9 mouse cellular contexts compared by ENCODE assay signal in genomic region chr5:90286559-90286958, GRCm38 (mm10).
DNase-seq lines count a peak whose midpoint lies in the region; ATAC-seq lines count a peak whose summit lies in the region.
"Had no signal": no experiment of that assay in that cellular context is flagged by ENCODE, and none has a peak within 500 bp of the region (broad histone marks: within the 10 kb centered on the region; RNA-seq: fewer than 3 reads in every experiment).

No protein-coding gene starts in this region.

- no peak overlapping the region for H3K27ac ChIP-seq in forebrain, embryonic 14.5 days (ENCODE audit: low read depth, low read length)
- no peak overlapping the region for H3K27ac ChIP-seq in forebrain, embryonic 16.5 days (ENCODE audit: low read length)
- H3K27ac ChIP-seq: limb, embryonic 15.5 days had no signal

- no peaks in the 10 kb centered on the region for H3K4me1 ChIP-seq in forebrain, embryonic 14.5 days (ENCODE audit: control insufficient read depth, insufficient read depth, low read length)
- H3K4me1 ChIP-seq in forebrain, embryonic 16.5 days (replicated peaks; ENCODE audit: control insufficient read depth, insufficient read depth, low read length): no peaks in the 10 kb centered on the region
- H3K4me1 ChIP-seq: limb, embryonic 15.5 days had no signal

- H3K4me2 ChIP-seq in forebrain, embryonic 14.5 days (ENCODE audit: low read length): no peak overlapping the region
- H3K4me2 ChIP-seq in forebrain, embryonic 16.5 days (ENCODE audit: low read length): no peak overlapping the region
- H3K4me2 ChIP-seq: limb, embryonic 15.5 days had no signal

- no peak overlapping the region for H3K4me3 ChIP-seq in forebrain, embryonic 14.5 days (ENCODE audit: low read depth, low read length)
- no peak overlapping the region for H3K4me3 ChIP-seq in forebrain, embryonic 16.5 days (replicated peaks; ENCODE audit: low read length)
- H3K4me3 ChIP-seq: limb, embryonic 15.5 days had no signal

- no peaks in the 10 kb centered on the region for H3K9me3 ChIP-seq in forebrain, embryonic 14.5 days (replicated peaks; ENCODE audit: control insufficient read depth, low read length)
- H3K9me3 ChIP-seq in forebrain, embryonic 16.5 days (ENCODE audit: control insufficient read depth, low read length): no peaks in the 10 kb centered on the region
- H3K9me3 ChIP-seq: limb, embryonic 15.5 days had no signal

- peaks cover 64% of the 10 kb centered on the region for H3K36me3 ChIP-seq in forebrain, embryonic 14.5 days (ENCODE audit: control insufficient read depth, insufficient read depth, low read length)
- peaks cover 44% of the 10 kb centered on the region for H3K36me3 ChIP-seq in forebrain, embryonic 16.5 days (ENCODE audit: control insufficient read depth, insufficient read depth)

- 67% methylated on average over 2 of the region's 2 CpGs for WGBS in forebrain, embryonic 14.5 days
- 77% methylated on average over 2 of the region's 2 CpGs for WGBS in forebrain, embryonic 16.5 days

- no peaks in the 10 kb centered on the region for H3K27me3 ChIP-seq in forebrain, embryonic 14.5 days (replicated peaks; ENCODE audit: control insufficient read depth, insufficient read depth, low read length)
- no peaks in the 10 kb centered on the region for H3K27me3 ChIP-seq in forebrain, embryonic 16.5 days (replicated peaks; ENCODE audit: control insufficient read depth, insufficient read depth, low read length)
- H3K27me3 ChIP-seq: limb, embryonic 15.5 days had no signal

- no peak overlapping the region for H3K9ac ChIP-seq in forebrain, embryonic 14.5 days (ENCODE audit: low read length)
- H3K9ac ChIP-seq in forebrain, embryonic 16.5 days (replicated peaks; ENCODE audit: low read depth, low read length): no peak overlapping the region
- H3K9ac ChIP-seq: limb, embryonic 15.5 days had no signal

- ATAC-seq in forebrain, embryonic 14.5 days: no peak
- ATAC-seq in forebrain, embryonic 16.5 days: no peak

- peak; percentile 39 for DNase-seq in forebrain, embryonic 14.5 days (ENCODE audit: low spot score)
- DNase-seq in ovary, postnatal 14 days (ENCODE audit: low spot score): peak; percentile 4
- DNase-seq in ovary, postnatal 10 days (ENCODE audit: low spot score): no peak
- DNase-seq in c-Kit-positive CD71-positive TER-119-positive erythroid progenitor cells, embryonic 14.5 days (ENCODE audit: low spot score): peak; percentile 31
- DNase-seq in kidney, postnatal 25 days: peak; percentile 44 to 80
- peak; percentile 28 for DNase-seq in retina, postnatal 1 day
- DNase-seq in frontal cortex, adult 2 months (ENCODE audit: extremely low spot score in 1 of 2, low spot score in 1 of 2): no peak

Comparison
In these comparisons a context has a peak if more than half of its experiments do, and no peak if none do; other contexts are left out.
1. DNase-seq: peak in forebrain, embryonic 14.5 days (single experiment), ovary, postnatal 14 days (single experiment), c-Kit-positive CD71-positive TER-119-positive erythroid progenitor cells, embryonic 14.5 days (single experiment), kidney, postnatal 25 days (2 of 2) and retina, postnatal 1 day (single experiment); none in ovary, postnatal 10 days (single experiment) and frontal cortex, adult 2 months (0 of 2).